Mouse (Mus musculus): ENCODE results near the gene Sptbn2. TPM values are rescaled to one million over a fixed set of nuclear protein-coding genes. Genes with fewer than 3 reads are reported as not detected.

The Sptbn2 gene
- total and polyA plus RNA-seq, 3 experiments: 0.31 to 0.79 TPM; not detected in 1

DNA sequence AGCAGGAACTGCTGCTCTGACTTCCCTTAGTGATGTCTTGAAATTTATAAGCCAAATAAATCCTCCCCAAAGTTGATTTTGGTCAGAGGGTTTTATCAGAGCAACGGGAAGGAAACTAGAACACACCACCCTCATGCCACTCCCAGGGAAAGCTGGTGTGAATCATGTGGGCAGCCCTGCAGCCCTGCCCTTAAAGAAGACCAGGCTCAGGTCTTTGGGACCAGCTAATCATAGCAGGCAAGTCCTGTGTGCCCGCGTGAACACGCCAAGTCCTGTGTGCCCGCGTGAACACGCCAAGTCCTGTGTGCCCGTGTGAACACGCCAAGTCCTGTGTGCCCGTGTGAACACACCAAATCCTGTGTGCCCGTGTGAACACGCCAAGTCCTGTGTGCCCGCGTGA, 5.8 kb downstream of the Sptbn2 start:
- Histone ChIP-seq H3K36me3 (ENCODE audit: control insufficient read depth in 1 of 2, insufficient read depth in 2 of 2, low read length in 2 of 2) (peaks cover 0 to 3% of the 10 kb centered on the region in 2 experiments; a peak in 2 of 4 replicates), H3K79me2 (ENCODE audit: control insufficient read depth, insufficient read depth, low read length, poor library complexity) (no peaks in the 10 kb centered on the region), H3K4me1 (ENCODE audit: control insufficient read depth in 1 of 2, insufficient read depth in 2 of 2, low read length in 2 of 2) (peaks cover 0 to 13% of the 10 kb centered on the region in 2 experiments; a peak in 2 of 4 replicates), H3K4me3 (ENCODE audit: control insufficient read depth in 1 of 2, insufficient read depth in 1 of 2, low read depth in 2 of 2, low read length in 2 of 2) (no peak overlapping the region), H3K9me3 (replicated peaks; ENCODE audit: insufficient read depth, low read length) (no peaks in the 10 kb centered on the region), H3K27me3 (ENCODE audit: control insufficient read depth in 1 of 2, insufficient read depth in 2 of 2, low read length in 2 of 2) (no peaks in the 10 kb centered on the region), H3K9ac (ENCODE audit: control insufficient read depth, low read depth, low read length, poor library complexity, severe bottlenecking) (no peak overlapping the region), H3K27ac (ENCODE audit: control insufficient read depth, low read depth, low read length) (no peak overlapping the region)
- no peak for DNase-seq (ENCODE audit: low read depth, low spot score)
- no peak for TF ChIP-seq TBP (IDR thresholded peaks at IDR 0.05; ENCODE audit: low read depth, low read length)
- TF ChIP-seq SIN3A (IDR thresholded peaks at IDR 0.05; ENCODE audit: low read length): no peak
- TF ChIP-seq MAX (IDR thresholded peaks at IDR 0.05; ENCODE audit: low read length): no peak
- TF ChIP-seq USF2 (IDR thresholded peaks at IDR 0.05; ENCODE audit: borderline replicate concordance in 1 of 2, insufficient read depth in 1 of 2, low read depth in 1 of 2, low read length in 2 of 2): no peak
- no peak for TF ChIP-seq TAL1 (IDR thresholded peaks at IDR 0.05; ENCODE audit: low read length)
- no peak for TF ChIP-seq EP300 (IDR thresholded peaks at IDR 0.05; ENCODE audit: low read depth in 1 of 2, low read length in 2 of 2)
- TF ChIP-seq POLR2A (IDR thresholded peaks at IDR 0.05; ENCODE audit: control insufficient read depth in 1 of 2, insufficient read depth in 1 of 2, low read depth in 1 of 2, low read length in 2 of 2, poor library complexity in 1 of 2): no peak
- no peak for TF ChIP-seq MAZ (IDR thresholded peaks at IDR 0.05; ENCODE audit: low read depth, low read length)
- TF ChIP-seq ZNF384 (IDR thresholded peaks at IDR 0.05; ENCODE audit: low read depth, low read length): no peak
- no peak for TF ChIP-seq NELFE (IDR thresholded peaks at IDR 0.05; ENCODE audit: low read depth, low read length)
- no peak for TF ChIP-seq POLR2AphosphoS5 (IDR thresholded peaks at IDR 0.05; ENCODE audit: borderline replicate concordance, low read depth, low read length)
- no peak for TF ChIP-seq CTCF (IDR thresholded peaks at IDR 0.05 in 2 of 3, conservative IDR thresholded peaks at IDR 0.05 in 1 of 3; ENCODE audit: control insufficient read depth in 1 of 3, insufficient read depth in 1 of 3, low read depth in 2 of 3, low read length in 3 of 3, poor library complexity in 1 of 3, severe bottlenecking in 1 of 3)
- no peak for TF ChIP-seq ELF1 (IDR thresholded peaks at IDR 0.05; ENCODE audit: low read depth, low read length)
- no peak for TF ChIP-seq ZMIZ1 (IDR thresholded peaks at IDR 0.05; ENCODE audit: low read depth, low read length)
- TF ChIP-seq CHD2 (IDR thresholded peaks at IDR 0.05; ENCODE audit: low read length): no peak

DNA sequence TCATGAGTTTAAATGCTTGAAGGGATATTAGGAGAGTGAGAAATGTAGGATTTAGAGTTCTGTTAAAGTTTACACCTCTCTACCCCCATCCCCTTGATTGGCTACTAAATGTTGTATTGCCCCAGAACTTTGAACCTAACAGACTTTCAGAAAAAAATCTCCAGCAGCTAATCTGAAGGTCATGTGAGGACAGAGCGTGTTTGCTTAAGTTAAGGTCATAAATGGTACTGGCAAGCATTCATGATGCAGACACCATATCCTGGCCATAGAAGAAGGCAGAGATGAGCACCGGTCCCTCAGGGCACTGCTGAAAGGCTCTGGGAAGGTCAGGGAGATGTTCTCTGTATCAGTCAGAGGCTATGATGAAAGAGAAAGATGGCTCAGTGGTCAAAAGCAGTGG, 6.3 kb downstream of the Sptbn2 start:
- H3K9ac ChIP-seq (ENCODE audit: control insufficient read depth, low read depth, low read length, poor library complexity, severe bottlenecking): no peak overlapping the region
- H3K4me3 ChIP-seq (ENCODE audit: control insufficient read depth in 1 of 2, insufficient read depth in 1 of 2, low read depth in 2 of 2, low read length in 2 of 2): no peak overlapping the region
- no peaks in the 10 kb centered on the region for H3K79me2 ChIP-seq (ENCODE audit: control insufficient read depth, insufficient read depth, low read length, poor library complexity)
- H3K4me1 ChIP-seq (ENCODE audit: control insufficient read depth in 1 of 2, insufficient read depth in 2 of 2, low read length in 2 of 2): peaks cover 0 to 13% of the 10 kb centered on the region in 2 experiments; a peak in 2 of 4 replicates
- DNase-seq (ENCODE audit: low read depth, low spot score): no peak
- no peak overlapping the region for H3K27ac ChIP-seq (ENCODE audit: control insufficient read depth, low read depth, low read length)
- H3K27me3 ChIP-seq (ENCODE audit: control insufficient read depth in 1 of 2, insufficient read depth in 2 of 2, low read length in 2 of 2): no peaks in the 10 kb centered on the region
- TF ChIP-seq POLR2AphosphoS5 (IDR thresholded peaks at IDR 0.05; ENCODE audit: borderline replicate concordance, low read depth, low read length): no peak
- no peak for TF ChIP-seq CTCF (IDR thresholded peaks at IDR 0.05 in 2 of 3, conservative IDR thresholded peaks at IDR 0.05 in 1 of 3; ENCODE audit: control insufficient read depth in 1 of 3, insufficient read depth in 1 of 3, low read depth in 2 of 3, low read length in 3 of 3, poor library complexity in 1 of 3, severe bottlenecking in 1 of 3)
- no peak for TF ChIP-seq TCF12 (IDR thresholded peaks at IDR 0.05; ENCODE audit: low read depth, low read length)
- no peak for TF ChIP-seq HCFC1 (IDR thresholded peaks at IDR 0.05; ENCODE audit: low read depth, low read length)
- no peak for TF ChIP-seq MAX (IDR thresholded peaks at IDR 0.05; ENCODE audit: low read length)
- TF ChIP-seq MAFK (IDR thresholded peaks at IDR 0.05; ENCODE audit: borderline replicate concordance, low read depth, low read length): no peak
- no peak for TF ChIP-seq CHD2 (IDR thresholded peaks at IDR 0.05; ENCODE audit: low read length)
- TF ChIP-seq ZKSCAN1 (IDR thresholded peaks at IDR 0.05; ENCODE audit: low read depth, low read length): no peak
- no peak for TF ChIP-seq MYB (IDR thresholded peaks at IDR 0.05; ENCODE audit: low read depth, low read length)
- no peaks in the 10 kb centered on the region for H3K9me3 ChIP-seq (replicated peaks; ENCODE audit: insufficient read depth, low read length)
- H3K36me3 ChIP-seq (ENCODE audit: control insufficient read depth in 1 of 2, insufficient read depth in 2 of 2, low read length in 2 of 2): peaks cover 0 to 3% of the 10 kb centered on the region in 2 experiments; a peak in 2 of 4 replicates
